Mouse (Mus musculus): ENCODE data around the gene Tmed2.
"Not testable (repeated sequence)": the region's sequence is repeated elsewhere in the genome, so short reads cannot be mapped to it uniquely, and the experiment has no call there.

Gene Tmed2

GRCm38 (mm10) chr5:124575467-124575866, 35.0 kb downstream of the Tmed2 start:
- DNase-seq (ENCODE audit: low spot score): no peak

DNA sequence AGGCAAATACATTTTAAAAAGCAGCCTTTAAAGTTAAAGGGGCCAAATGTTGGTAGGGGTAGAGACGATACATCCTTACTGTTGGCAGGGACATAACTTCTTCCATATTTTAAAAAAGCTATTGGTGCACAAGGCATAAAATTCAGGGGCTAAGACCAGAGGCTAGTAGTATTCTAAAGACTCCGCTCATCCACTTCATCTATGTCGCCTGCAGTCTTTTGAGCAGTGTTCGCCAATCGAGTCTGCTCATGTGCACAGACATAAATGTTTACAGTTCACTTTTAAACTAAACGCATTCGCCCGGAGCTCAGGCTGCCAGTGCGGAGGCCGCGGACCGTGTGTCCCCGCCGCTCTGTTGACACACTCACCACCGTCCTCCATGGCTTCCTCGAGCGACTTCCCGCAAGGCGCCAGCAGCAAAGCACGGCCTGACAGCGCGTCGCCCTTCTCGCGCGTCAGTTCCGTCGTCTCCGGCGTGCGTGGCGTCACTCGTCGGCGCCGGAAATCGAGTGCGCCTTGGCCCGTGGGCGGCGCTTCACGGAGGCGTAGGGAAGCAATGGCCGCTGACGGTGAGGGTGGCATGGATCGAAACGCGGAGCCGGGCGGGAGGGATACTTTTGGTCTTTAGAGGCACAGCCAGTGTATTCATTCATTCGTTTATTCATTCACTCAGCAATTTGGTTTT, 38.3 kb downstream of the Tmed2 start, which contains the start of the genes Eif2b1 and Gtf2h3:
TSS of gene Eif2b1 (minus strand) at position 499 of the 685 bp plus-strand sequence.
TSS of gene Gtf2h3 (plus strand) at position 508 of the 685 bp plus-strand sequence.
- DNase-seq (ENCODE audit: low spot score): peak; percentile 95

- DNase-seq (ENCODE audit: low spot score): no peak
These were observed 42.0 kb downstream of the Tmed2 start for GRCm38 (mm10) chr5:124582515-124582914.

GRCm38 (mm10) chr5:124592768-124593167, 52.3 kb downstream of the Tmed2 start:
- DNase-seq (ENCODE audit: low spot score): no peak

DNA sequence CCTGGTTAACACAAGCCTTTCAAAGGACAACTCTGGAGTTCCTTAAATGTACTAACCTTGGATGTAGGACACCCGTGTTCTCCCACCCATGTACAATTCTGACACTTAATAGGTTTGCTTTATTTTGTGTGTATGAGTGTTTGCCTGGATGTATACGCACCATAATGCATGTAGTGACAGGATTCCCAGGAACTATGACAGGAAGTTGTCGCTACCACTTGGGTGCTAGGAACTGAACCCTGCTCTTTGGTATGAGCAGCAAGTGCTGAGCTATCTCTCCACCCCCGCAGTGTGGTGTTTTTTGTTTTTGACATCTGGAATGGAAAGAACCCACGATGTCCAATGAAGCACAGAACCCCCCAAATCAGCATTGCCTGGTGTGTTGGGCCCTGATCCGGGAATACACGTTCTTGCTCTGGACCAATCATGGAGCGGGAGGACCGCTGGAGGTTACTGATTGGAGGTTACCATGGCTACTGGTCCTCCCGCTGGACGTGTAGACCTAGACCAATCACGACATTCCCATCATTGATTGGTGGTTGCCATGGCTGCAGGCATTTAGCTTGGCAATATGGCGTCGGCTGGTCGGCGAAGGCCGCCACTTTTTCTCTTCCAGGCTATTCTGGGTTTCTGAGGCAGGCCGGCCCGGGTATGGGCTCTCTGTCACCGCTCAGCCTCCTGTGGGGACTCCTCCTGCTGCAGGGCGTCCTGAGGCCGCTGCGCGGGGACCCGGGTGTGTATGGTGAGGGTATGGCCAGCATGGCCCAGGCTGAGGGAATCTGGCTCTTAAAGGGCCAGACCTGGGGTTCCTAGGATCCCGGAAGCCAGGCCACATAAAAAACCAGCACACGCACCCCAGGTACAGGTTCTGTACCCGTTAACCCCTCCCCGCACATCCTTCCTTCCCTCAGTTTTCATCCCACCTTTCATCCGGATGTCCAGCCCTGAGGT, 58.0 kb downstream of the Tmed2 start:
- peak; percentile 99 for DNase-seq (ENCODE audit: low spot score)

DNA sequence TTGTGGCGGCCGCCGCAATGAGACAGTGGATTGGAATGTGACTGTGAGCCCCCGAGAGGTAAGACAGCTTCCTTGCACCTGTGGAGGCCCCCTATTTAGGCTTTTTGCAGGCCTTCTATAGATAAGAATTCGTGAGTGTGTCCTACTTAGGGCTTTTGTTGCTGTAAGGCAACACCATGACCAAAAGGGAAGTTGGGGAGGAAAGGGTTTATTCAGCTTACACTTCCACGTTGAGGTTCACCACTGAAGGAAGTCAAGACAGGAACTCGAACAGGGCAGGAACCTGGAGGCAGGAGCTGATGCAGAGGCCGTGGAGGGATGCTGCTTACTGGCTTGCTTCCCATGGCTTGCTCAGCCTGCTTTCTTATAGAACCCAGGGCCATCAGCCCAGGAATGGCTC, 59.2 kb downstream of the Tmed2 start:
- DNase-seq (ENCODE audit: low spot score): not testable (repeated sequence)
